Mouse (Mus musculus) myocyte (in vitro differentiated cells): ENCODE measurements around the gene Gm28042.

Experiments used
- POLR2A ChIP-seq: IDR thresholded peaks from one replicate; pipeline ENCODE4 v1.6.1; 2011; ENCODE audit warnings: low read depth, mild to moderate bottlenecking, control low read depth, moderate library complexity; ENCODE audit not compliant: insufficient read length
- POLR2AphosphoS2 ChIP-seq: IDR thresholded peaks from one replicate; pipeline ENCODE4 v1.6.1; 2011; ENCODE audit warnings: low read depth, control low read depth; ENCODE audit not compliant: insufficient read length
- USF1 ChIP-seq: IDR thresholded peaks from one replicate; pipeline ENCODE4 v1.6.1; 2011; ENCODE audit warnings: low read depth, mild to moderate bottlenecking, control low read depth, moderate library complexity

- TF ChIP-seq USF1 (no peak), POLR2A (no peak), POLR2AphosphoS2 (no peak)
Measured at GRCm38 (mm10) chr2:120062248-120062647, 35.0 kb downstream of the Gm28042 start.
